Mouse (Mus musculus): ENCODE results near the gene Ruvbl2.

Ruvbl2 gene

GRCm38 (mm10) chr7:45461326-45461725 is 23.4 kb upstream of the Ruvbl2 start:
- no peak for DNase-seq (ENCODE audit: low spot score in 2 of 2)

GRCm38 (mm10) chr7:45460860-45461314 is 23.0 kb upstream of the Ruvbl2 start:
- DNase-seq (ENCODE audit: low spot score in 2 of 2), result no peak

- DNase-seq (ENCODE audit: low spot score in 2 of 2), result no peak
These were observed 22.5 kb upstream of the Ruvbl2 start for GRCm38 (mm10) chr7:45460377-45460776.

GRCm38 (mm10) chr7:45459564-45460140 is 21.8 kb upstream of the Ruvbl2 start, which contains the start of gene Ftl1:
Gene Ftl1 (minus strand): TSS chr7:45459884.
- peak; percentile 96 to 98 for DNase-seq (ENCODE audit: low spot score in 2 of 2)

GRCm38 (mm10) chr7:45458748-45459563 is 21.1 kb upstream of the Ruvbl2 start:
- DNase-seq (ENCODE audit: low spot score in 2 of 2), result peak; percentile 76 to 89

GRCm38 (mm10) chr7:45457204-45458060 is 19.5 kb upstream of the Ruvbl2 start:
- DNase-seq (ENCODE audit: low spot score in 2 of 2), result no peak

GRCm38 (mm10) chr7:45456721-45457203 is 18.9 kb upstream of the Ruvbl2 start:
- no peak for DNase-seq (ENCODE audit: low spot score in 2 of 2)

GRCm38 (mm10) chr7:45455932-45456696 is 18.2 kb upstream of the Ruvbl2 start:
- no peak for DNase-seq (ENCODE audit: low spot score in 2 of 2)

- DNase-seq (ENCODE audit: low spot score in 2 of 2), result no peak
These were observed 17.1 kb upstream of the Ruvbl2 start for GRCm38 (mm10) chr7:45454971-45455370.

GRCm38 (mm10) chr7:45451344-45451982 is 13.6 kb upstream of the Ruvbl2 start:
- DNase-seq (ENCODE audit: low spot score in 2 of 2), result peak; percentile 73 to 87

- DNase-seq (ENCODE audit: low spot score in 2 of 2), result no peak
These were observed 12.1 kb upstream of the Ruvbl2 start for GRCm38 (mm10) chr7:45449974-45450373.

- no peak for DNase-seq (ENCODE audit: low spot score in 2 of 2)
These were observed 9.6 kb upstream of the Ruvbl2 start for GRCm38 (mm10) chr7:45447325-45447990.

GRCm38 (mm10) chr7:45446589-45446988 is 8.7 kb upstream of the Ruvbl2 start:
- DNase-seq (ENCODE audit: low spot score in 2 of 2), result no peak

GRCm38 (mm10) chr7:45443526-45444420 is 5.9 kb upstream of the Ruvbl2 start:
- DNase-seq (ENCODE audit: low spot score in 2 of 2), result no peak

- DNase-seq (ENCODE audit: low spot score in 2 of 2), result no peak
These were observed 850 bp downstream of the Ruvbl2 start for GRCm38 (mm10) chr7:45437046-45437445.

- DNase-seq (ENCODE audit: low spot score in 2 of 2), result no peak
These were observed 1.5 kb downstream of the Ruvbl2 start for GRCm38 (mm10) chr7:45436444-45436843.

- no peak for DNase-seq (ENCODE audit: low spot score in 2 of 2)
These were observed 2.9 kb downstream of the Ruvbl2 start for GRCm38 (mm10) chr7:45435038-45435437.

GRCm38 (mm10) chr7:45434203-45435015 is 3.5 kb downstream of the Ruvbl2 start, which contains the start of gene Gys1:
Gene Gys1 (plus strand): TSS chr7:45434844.
- peak; percentile 100 for DNase-seq (ENCODE audit: low spot score in 2 of 2)

All from thymus, postnatal 10 days (tissue).